Mouse (Mus musculus): ENCODE results near the gene Mipol1.

DNA sequence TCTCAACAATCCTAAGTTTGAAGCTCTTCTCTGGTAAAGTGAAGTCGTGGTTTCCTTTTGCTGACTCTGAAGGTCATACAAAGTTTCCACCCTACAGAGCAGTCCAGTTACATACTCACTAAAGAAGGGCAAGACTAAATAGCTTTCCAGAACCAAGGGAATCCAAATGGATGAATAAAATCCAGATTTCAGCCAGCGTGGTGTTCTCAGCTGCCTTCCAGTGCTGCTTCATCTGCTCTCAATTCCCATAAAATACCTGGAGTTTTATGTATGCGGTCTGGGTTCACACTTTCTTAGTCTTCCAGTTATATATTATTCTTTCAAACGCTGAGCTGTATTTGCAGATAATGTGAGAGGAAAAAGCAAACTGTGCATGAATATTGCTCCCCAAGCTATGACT lies 280.9 kb downstream of the Mipol1 start:
- TF ChIP-seq CTCF (IDR thresholded peaks at IDR 0.05; ENCODE audit: borderline replicate concordance, insufficient read depth, low read length) = no peak
- TF ChIP-seq POLR2A (IDR thresholded peaks at IDR 0.05; ENCODE audit: low read depth, low read length) = no peak
